Mouse (Mus musculus) layer of hippocampus, postnatal 14 days (tissue): ENCODE measurements at regions not wholly inside any gene's neighbourhood (a gene's known extent, or its start where the extent isn't known, plus 50 kb on each side); places are given as distances from the start of the nearest gene placed in this dataset.
A peak's percentile ranks its signal among the peaks of the same experiment; 100 is the strongest.

Experiments used
- DNase-seq, 2 experiments: peaks; one replicate each; pipeline ENCODE4 v3.0.0; 2021 to 2022; ENCODE audit warnings: low spot score in 2 of 2, mixed read lengths in 1 of 2

DNA sequence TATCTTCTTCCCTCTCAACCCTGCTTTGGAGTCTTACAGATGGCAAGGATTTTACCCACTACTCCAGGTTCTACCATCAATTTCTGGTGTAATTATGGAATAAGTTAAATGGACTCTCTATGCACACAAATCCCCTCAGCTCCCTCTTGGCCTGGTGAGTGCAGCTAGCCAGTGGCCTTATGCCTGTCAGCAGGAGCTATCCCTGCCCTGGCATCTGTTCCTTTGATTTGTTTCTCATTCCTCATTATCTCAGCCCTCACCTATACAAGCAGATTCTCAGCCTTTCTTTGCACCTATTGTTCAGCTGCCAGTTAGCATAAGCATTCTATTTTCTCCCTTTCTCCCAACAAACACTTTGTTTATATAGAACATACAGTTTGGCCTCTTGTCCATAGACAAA is 150.3 kb downstream of the Rnf152 start:
- no peak for DNase-seq

GRCm38 (mm10) chr1:105199305-105199704 is 157.2 kb downstream of the Rnf152 start:
- no peak for DNase-seq

DNA sequence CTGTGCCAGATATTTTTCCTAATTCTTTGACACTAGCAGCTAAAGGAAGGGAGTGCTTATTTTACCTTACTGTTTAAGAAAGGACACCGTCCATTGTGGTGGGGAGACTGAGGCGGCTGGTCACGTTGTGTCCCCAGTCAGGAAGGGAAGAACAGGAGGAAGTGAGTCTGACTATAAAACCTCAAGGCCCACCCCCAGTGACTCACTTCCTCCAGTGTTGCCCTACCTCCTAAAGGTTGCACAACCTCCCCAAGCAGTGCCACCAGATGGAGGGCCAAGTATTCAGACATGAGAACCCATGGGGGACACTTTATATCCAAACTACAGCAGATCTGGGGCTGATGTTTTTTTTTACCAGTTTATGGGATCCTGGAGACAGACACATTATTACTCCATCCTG is 165.4 kb downstream of the Rnf152 start:
- DNase-seq = no peak

GRCm38 (mm10) chr1:105188920-105189266 is 167.6 kb downstream of the Rnf152 start:
- DNase-seq = no peak

DNA sequence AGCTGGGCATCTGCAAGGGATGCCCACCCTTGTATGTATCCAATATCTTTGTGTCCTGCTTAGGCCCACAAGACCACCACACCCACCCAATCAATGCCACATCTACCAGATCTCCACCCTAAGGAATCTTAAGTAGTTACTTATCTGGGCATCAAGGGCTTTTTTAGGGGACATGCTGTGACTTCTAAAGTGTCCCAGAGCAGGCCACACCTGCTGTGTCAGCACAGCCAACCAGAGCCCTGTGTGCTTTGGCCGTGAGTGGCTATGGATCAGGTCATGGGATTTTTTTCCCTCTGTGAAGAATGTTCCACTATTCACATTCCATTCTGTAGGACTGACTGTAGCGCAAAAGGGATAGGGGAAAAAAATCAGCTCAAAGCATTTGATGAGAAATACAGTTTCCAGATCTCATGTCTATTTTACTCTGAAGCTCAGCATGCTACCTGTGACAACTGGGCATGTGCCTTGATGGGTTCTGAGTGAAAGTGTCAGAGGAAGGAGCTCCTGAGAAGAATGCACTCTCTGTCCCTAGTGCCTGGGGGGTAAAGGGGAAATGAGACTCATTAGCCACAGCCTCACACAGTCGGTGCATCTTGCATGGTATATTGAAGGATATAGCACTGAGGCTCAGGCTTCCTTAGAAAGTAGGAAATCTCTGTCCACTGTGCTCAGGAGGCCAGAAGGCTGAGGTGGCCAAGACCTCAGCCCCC is 168.1 kb downstream of the Rnf152 start:
- no peak for DNase-seq

- DNase-seq = no peak
These were observed 172.0 kb downstream of the Rnf152 start for GRCm38 (mm10) chr1:105184470-105184869.

DNA sequence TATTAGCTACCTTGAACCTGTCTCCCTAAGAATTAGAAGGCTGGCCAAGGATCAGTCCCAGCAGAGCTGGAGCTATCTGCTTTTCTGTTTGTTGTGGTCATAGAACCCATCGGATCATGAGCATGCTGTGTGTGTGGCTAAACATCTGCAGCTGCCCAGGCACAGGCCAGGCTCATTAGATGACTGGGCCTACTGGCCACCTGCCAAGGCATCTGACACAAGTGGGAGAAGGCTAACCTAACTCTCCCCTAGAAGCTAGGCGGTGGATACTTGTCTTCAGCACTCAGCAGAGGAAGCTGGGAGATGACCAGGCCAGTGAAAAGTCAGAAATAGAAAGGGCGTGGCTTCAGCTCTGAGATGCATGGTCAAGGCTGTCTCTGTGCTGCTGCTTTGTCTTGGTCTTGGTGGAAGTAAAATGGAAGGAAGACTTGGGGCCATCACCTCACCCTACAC is 177.1 kb downstream of the Rnf152 start:
- peak in 1 of 2 experiments; percentile 6 for DNase-seq

DNA sequence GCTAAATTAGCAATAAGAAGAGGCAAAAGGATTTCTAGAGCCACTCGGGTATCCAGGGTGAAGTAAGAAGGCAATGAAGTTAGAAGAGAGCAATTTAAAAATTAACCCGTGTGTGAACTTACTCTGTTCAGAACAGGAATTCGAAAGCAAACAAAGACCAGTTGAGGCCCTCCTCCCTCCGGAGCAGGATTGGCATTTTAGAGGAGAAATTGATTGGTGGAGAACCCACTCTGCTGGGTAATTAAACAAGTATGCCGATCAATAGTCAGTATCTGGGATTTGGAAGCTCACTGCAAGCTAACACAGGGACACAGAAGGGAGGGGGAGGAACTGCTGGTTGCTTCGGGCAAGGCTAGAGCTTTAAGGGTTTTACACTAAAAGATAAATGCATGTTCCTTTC is 177.7 kb downstream of the Rnf152 start:
- peak; percentile 4 to 20 for DNase-seq

DNA sequence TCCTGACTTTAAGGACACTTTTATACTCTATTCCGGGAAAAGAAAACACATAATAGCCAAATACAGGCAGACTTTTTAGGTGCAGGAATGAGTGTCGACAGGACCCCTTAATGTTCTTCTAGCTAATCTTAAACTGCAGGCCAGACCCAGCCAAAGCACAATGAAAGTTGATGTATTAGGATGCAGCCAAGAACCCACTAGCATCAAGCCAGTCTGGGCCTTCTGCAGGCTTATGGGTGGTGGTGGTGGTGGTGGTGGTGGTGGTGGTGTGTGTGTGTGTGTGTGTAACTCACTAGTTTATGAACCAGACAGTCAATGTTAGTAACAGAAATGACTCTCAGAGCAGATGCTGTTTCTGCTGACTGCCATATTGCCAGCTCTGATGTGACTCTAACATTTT is 178.6 kb downstream of the Rnf152 start:
- peak; percentile 9 to 33 for DNase-seq

DNA sequence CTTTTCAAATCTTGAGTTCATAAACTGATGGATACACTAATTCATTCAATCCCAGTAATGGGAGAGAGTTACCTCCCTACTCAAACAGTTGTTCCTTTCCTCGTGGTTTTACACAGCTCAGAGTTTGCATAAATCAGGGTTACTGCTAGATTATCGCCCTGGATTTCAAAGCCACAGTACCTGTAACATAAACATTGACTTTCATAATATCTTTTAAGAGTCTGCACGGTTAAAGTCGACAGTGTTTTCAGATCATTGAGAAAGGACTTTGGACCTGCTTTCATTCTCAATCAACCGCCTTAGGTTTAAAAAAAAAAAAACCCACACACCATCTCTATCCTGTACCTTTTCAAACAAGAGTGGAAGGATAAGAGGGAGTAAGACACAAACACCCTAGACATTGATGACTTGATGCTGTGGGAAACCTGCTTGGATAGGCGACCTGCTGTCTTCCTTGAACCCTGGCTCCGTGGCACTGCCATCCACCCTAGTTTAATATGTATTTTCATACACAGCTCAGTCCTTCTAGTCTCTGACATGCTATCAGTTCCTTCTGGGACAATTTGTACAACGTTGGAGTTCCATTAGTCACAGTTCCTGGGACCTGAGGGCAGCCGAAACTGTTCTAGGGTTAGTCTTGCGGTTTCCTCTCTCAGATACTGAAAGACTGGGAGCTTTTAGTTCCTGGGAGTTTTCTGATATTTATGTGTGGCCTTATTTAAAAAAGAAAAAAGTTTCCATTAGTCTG is 179.3 kb downstream of the Rnf152 start:
- DNase-seq = no peak

GRCm38 (mm10) chr1:105170979-105171378 is 185.5 kb downstream of the Rnf152 start:
- DNase-seq = no peak

DNA sequence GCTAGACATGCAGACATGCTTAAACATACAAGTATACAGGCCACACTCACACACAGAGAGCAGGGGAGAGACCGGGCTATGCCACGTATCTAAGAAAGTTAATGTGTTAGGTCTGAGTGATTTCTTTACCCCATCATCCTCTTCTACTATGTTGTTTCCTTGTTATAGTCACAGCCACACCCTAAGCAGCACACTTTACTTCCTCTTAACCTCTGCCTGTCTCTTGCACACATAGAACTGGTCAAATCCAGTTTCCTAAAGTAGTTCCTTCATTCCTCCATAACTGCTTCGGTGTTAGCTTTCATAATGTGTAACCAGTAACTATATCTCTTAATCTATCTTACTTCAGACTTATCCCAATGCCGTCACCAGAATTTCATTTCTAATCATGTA is 186.4 kb downstream of the Rnf152 start:
- no peak for DNase-seq

- DNase-seq = no peak
These were observed 186.9 kb downstream of the Rnf152 start for GRCm38 (mm10) chr1:105169455-105170113.

- no peak for DNase-seq
These were observed 187.7 kb downstream of the Rnf152 start for GRCm38 (mm10) chr1:105168808-105169207.

DNA sequence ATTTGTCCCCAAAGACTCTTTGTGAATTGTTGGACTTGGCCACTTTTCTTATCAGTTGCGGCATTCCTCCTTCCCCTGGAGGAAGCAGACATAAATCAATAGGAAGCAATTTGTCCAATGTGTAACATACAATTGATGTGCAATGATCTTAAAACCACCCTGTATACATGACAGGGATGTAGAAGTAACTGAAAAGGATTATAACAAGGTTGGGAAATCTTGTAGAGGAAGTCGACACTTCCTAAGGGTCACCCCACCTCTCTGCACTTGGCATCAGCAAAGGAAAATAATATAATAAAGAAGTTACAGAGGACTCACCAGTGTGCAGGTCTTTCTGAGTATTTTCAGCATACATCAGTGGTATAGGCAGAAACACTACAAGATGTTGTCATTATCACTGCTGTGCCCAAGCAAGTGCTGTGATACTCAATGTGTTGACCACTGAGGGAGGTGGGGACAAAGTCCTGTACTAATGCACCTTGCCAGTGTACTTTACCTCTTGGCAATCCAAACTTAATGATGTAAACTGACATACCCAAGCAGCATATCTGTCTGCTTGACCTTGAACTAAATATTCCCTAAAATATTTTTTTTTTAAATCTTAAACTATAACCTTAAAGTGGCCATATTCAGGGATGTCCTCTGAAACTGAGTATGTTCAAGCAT is 198.9 kb downstream of the Rnf152 start:
- DNase-seq = no peak

GRCm38 (mm10) chr1:105152175-105152828 is 204.2 kb downstream of the Rnf152 start:
- DNase-seq = no peak

- DNase-seq = no peak
These were observed 205.1 kb downstream of the Rnf152 start for GRCm38 (mm10) chr1:105151466-105151846.

DNA sequence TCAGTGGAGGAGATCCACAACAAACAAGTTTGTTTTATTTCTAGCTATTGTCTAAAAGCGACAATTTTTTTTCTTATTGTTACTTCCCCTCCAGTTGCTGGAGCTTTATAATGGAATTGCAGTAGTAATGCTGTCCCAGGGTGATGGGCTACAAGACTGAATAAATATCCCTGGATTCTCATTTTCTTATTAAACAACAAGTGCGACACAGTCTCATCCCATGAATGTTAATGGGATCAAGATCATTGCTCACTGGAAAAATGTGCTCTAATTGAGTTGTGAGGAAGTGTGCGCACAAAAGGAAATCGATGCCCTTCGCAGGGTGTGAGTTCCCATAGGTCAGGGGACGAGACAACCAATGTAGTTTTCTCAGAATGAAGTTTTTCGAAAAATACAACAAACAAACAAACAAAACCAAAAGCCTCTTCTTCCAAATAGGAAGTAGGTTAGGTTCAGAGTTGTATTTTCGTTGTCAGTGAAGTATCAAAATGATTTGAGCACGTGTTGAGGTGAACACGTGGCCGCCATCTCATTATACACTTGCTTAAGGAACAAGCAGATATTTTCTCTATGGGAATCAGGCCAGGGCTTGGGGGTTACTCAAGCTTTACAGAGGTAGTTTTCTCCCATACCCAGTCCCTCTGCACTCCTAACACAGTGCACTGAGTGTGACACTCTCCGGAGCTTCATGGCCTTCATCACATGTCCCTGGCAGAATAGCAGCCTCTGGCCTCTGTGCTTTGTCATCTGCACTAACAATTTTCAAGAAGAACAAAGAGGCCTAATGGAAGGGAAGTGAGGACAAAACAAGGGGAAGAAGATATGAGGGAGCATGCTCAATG is 205.7 kb downstream of the Rnf152 start:
- DNase-seq = no peak

DNA sequence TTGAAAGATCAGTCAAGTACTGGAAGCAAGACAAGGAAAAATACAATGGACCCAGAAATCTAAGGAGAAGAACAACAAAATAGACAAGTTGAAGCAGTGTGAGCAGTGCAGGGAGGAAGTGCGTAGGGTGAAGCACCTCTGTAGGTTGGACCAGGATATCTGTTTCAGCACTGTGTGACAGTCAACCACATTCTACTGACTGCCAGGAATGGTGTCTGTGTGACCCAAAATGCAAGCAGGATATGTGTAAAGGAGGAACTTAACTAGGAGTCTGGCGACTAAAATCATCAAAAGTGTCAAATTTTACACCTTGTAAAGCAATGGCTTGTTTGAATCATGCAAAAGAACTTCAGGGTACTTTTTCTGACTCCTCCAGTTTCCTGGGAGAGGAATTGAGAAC is 207.7 kb downstream of the Rnf152 start:
- no peak for DNase-seq

GRCm38 (mm10) chr1:105148048-105148447 is 208.5 kb downstream of the Rnf152 start:
- no peak for DNase-seq
